Mouse (Mus musculus) bone marrow, adult 2 months (tissue): ENCODE results near the gene Prkch.

ENCODE experiments used
- CTCF ChIP-seq: fragments of 200-500 bp; IDR thresholded peaks from 2 replicates; pipeline ENCODE4 v1.5.1; 2011; ENCODE audit warnings: low read length, control low read depth; ENCODE audit not compliant: control insufficient read depth, insufficient read depth
- POLR2A ChIP-seq: fragments of 200-500 bp; IDR thresholded peaks from 2 replicates; pipeline ENCODE4 v1.6.1; 2011; ENCODE audit warnings: low read depth, mild to moderate bottlenecking, control low read depth, low read length, borderline replicate concordance; ENCODE audit not compliant: control insufficient read depth

DNA sequence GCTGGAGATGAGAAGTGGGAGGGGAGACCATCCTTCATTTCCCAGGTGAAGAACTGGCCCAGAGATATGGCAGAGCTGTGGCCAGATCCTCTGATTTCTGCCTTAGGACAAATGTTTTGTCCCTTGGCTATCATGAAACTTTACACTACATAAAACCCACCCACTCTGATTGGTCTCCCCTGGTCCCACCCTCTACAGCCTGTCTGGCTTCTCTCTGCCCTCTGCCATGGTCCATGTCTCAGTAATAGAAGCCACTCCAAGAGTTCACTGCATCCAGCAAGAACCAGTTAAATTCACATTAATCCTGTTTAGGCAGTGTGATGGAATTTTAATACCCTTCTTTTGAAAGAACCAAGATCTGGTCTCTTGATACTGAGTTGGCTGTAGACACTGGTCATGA lies 158.5 kb downstream of the Prkch start:
- no peak for TF ChIP-seq CTCF
- no peak for TF ChIP-seq POLR2A
